Mouse (Mus musculus) forebrain, embryonic 15.5 days (tissue): Measurements from ENCODE around the gene Ddx27. TPM values are rescaled to one million over a fixed set of nuclear protein-coding genes. Genes with fewer than 3 reads are reported as not detected.

ENCODE experiments used
- ATAC-seq: fragments of 200-750 bp; cut with Nextera tagmentation; replicated peaks from 2 replicates; pipeline ENCODE4 v1.8.0; 2017; ENCODE audit warnings: mild to moderate bottlenecking, moderate TSS enrichment, moderate library complexity
- H3K27ac ChIP-seq: fragments of 300-500 bp; sonication (generic); replicated peaks from 2 replicates; pipeline ENCODE4 v1.5.1; 2015; ENCODE audit warnings: mild to moderate bottlenecking, inconsistent platforms
- H3K27me3 ChIP-seq: fragments of 300-500 bp; sonication (generic); 2 replicates; pipeline ENCODE4 v1.6.1; 2015; ENCODE audit warnings: inconsistent platforms
- H3K36me3 ChIP-seq: fragments of 300-500 bp; sonication (generic); 2 replicates; pipeline ENCODE4 v1.6.1; 2015; ENCODE audit warnings: mild to moderate bottlenecking, inconsistent platforms
- H3K4me1 ChIP-seq: fragments of 300-500 bp; sonication (generic); 2 replicates; pipeline ENCODE4 v1.6.1; 2015; ENCODE audit warnings: inconsistent platforms
- H3K4me2 ChIP-seq: fragments of 300-500 bp; sonication (generic); replicated peaks from 2 replicates; pipeline ENCODE4 v1.6.1; 2015; ENCODE audit warnings: mild to moderate bottlenecking, inconsistent platforms
- H3K4me3 ChIP-seq: fragments of 300-500 bp; sonication (generic); 2 replicates; pipeline ENCODE4 v1.5.1; 2015; ENCODE audit warnings: mild to moderate bottlenecking, inconsistent platforms
- H3K9ac ChIP-seq: fragments of 300-500 bp; sonication (generic); replicated peaks from 2 replicates; pipeline ENCODE4 v1.6.1; 2015; ENCODE audit warnings: mild to moderate bottlenecking, inconsistent platforms
- H3K9me3 ChIP-seq: fragments of 300-500 bp; sonication (generic); 2 replicates; pipeline ENCODE4 v1.6.1; 2016; ENCODE audit warnings: inconsistent platforms
- WGBS: fragments of 180-500 bp; shearing (Covaris S2); methylation state at CpG from one replicate; pipeline ENCODE4 v1.1.7; 2015; ENCODE audit warnings: mixed read lengths; 5-methylcytosine and 5-hydroxymethylcytosine counted together
- polyA plus RNA-seq: library from polyadenylated mRNA; unstranded; fragments of >200 nt; fragmentation: Nextera tagmentation; extraction: Ambion mirVana; gene quantifications from 2 replicates; pipeline ENCODE4 v1.2.1, GENCODE M21; 2015

Ddx27 gene
- polyA plus RNA-seq, 1 experiment from 2014 or later: 41.3 TPM

GRCm38 (mm10) chr2:167079535-167080257 lies 64.7 kb downstream of the Ddx27 start:
- no peaks in the 10 kb centered on the region for H3K27me3 ChIP-seq
- no peaks in the 10 kb centered on the region for H3K9me3 ChIP-seq
- peaks cover 22% of the 10 kb centered on the region for H3K4me1 ChIP-seq
- H3K27ac ChIP-seq: peak overlapping the region; percentile 68
- no peaks in the 10 kb centered on the region for H3K36me3 ChIP-seq
- ATAC-seq: peak; percentile 72
- H3K4me2 ChIP-seq: 0 out of 2 replicates have a peak overlapping the region, but pooled peaks have one; percentile 4
- 36% methylated on average over 18 of the region's 18 CpGs for WGBS
- H3K4me3 ChIP-seq: no peak overlapping the region
- no peak overlapping the region for H3K9ac ChIP-seq

GRCm38 (mm10) chr2:167080387-167080786 lies 65.4 kb downstream of the Ddx27 start:
- Histone ChIP-seq H3K27ac (peak overlapping the region; percentile 68; the same call in 1 of the 2 replicates), H3K27me3 (no peaks in the 10 kb centered on the region), H3K9me3 (no peaks in the 10 kb centered on the region), H3K4me2 (no peak overlapping the region), H3K36me3 (no peaks in the 10 kb centered on the region), H3K4me3 (no peak overlapping the region), H3K9ac (no peak overlapping the region), H3K4me1 (peaks cover 22% of the 10 kb centered on the region)
- ATAC-seq: no peak
- WGBS: 89% methylated on average over 3 of the region's 3 CpGs

GRCm38 (mm10) chr2:167081135-167081534 lies 66.1 kb downstream of the Ddx27 start:
- no peak for ATAC-seq
- Histone ChIP-seq H3K9ac (no peak overlapping the region), H3K4me2 (no peak overlapping the region), H3K4me1 (peaks cover 22% of the 10 kb centered on the region), H3K27me3 (no peaks in the 10 kb centered on the region), H3K9me3 (no peaks in the 10 kb centered on the region), H3K36me3 (no peaks in the 10 kb centered on the region), H3K27ac (no peak overlapping the region), H3K4me3 (no peak overlapping the region)
- WGBS: 63% methylated on average over 6 of the region's 6 CpGs

GRCm38 (mm10) chr2:167081639-167082038 lies 66.6 kb downstream of the Ddx27 start:
- H3K4me3 ChIP-seq: no peak overlapping the region

More at GRCm38 (mm10) chr2:167081639-167082038, 66.6 kb downstream of the Ddx27 start:
- 43% methylated on average over 4 of the region's 4 CpGs for WGBS
- Histone ChIP-seq H3K27me3 (no peaks in the 10 kb centered on the region), H3K36me3 (no peaks in the 10 kb centered on the region), H3K4me2 (no peak overlapping the region), H3K9me3 (no peaks in the 10 kb centered on the region), H3K9ac (no peak overlapping the region), H3K4me1 (peaks cover 22% of the 10 kb centered on the region), H3K27ac (no peak overlapping the region)
- ATAC-seq: no peak

Other genes starting within 250 kb of the Ddx27 start
- gene Trp53rkb, start 222.7 kb upstream of the Ddx27 start, polyA plus RNA-seq: 8.2 and 9.8 TPM in 2 replicates
- 2.9 and 3.0 TPM in 2 replicates for gene Arfgef2, start 209.6 kb upstream of the Ddx27 start, polyA plus RNA-seq
- gene Cse1l, start 109.2 kb upstream of the Ddx27 start, polyA plus RNA-seq: 101 TPM in 2 replicates
- 118 and 124 TPM in 2 replicates for gene Stau1, start 18.9 kb upstream of the Ddx27 start, polyA plus RNA-seq
- gene Znfx1, start 47.8 kb downstream of the Ddx27 start, polyA plus RNA-seq: 7.2 and 7.3 TPM in 2 replicates
- 2.2 and 2.4 TPM in 2 replicates for gene Kcnb1, start 175.0 kb downstream of the Ddx27 start, polyA plus RNA-seq
- 2.7 and 3.6 TPM in 2 replicates for gene Ptgis, start 225.4 kb downstream of the Ddx27 start, polyA plus RNA-seq